In the genomic region with DNA sequence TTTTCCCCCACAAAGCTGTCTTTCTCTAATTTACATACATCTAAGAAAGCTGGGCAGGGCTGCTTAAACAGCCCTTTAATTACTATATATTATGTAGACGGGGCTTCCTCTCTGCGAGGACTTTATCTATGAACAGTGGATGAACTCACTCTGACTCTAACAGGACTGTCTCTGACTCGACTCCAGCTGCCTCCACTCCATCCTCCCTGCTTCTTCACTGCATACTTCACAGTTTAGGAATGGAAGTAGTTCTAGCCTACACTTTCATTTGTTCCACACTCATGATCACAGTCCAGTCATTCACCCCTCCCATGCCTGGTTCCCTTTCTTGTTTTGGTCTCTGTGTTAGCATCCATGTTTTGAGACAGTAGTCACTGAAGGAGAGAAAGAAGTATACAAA, we compare ENCODE assay signal across 31 mouse cellular contexts.
"Had no signal": no experiment of that assay in that cellular context is flagged by ENCODE, and none has a peak within 500 bp of the region (broad histone marks: within the 10 kb centered on the region; RNA-seq: fewer than 3 reads in every experiment).

No protein-coding gene starts in this region.

- H3K9ac ChIP-seq: limb, embryonic 12.5 days; limb, embryonic 13.5 days; limb, embryonic 15.5 days; liver, embryonic 12.5 days; liver, embryonic 13.5 days; liver, embryonic 14.5 days; liver, embryonic 15.5 days; liver, postnatal 0 days; lung, embryonic 14.5 days; lung, embryonic 15.5 days; midbrain, embryonic 12.5 days; midbrain, embryonic 13.5 days; midbrain, embryonic 15.5 days had no signal

- H3K36me3 ChIP-seq: limb, embryonic 10.5 days; limb, embryonic 12.5 days; limb, embryonic 13.5 days; limb, embryonic 15.5 days; liver, embryonic 12.5 days; liver, embryonic 13.5 days; liver, embryonic 15.5 days; lung, embryonic 15.5 days; midbrain, embryonic 10.5 days; midbrain, embryonic 12.5 days; midbrain, embryonic 13.5 days; midbrain, embryonic 15.5 days had no signal

- H3K9me3 ChIP-seq: limb, embryonic 10.5 days; limb, embryonic 12.5 days; limb, embryonic 13.5 days; limb, embryonic 15.5 days; liver, embryonic 12.5 days; liver, embryonic 13.5 days; liver, embryonic 15.5 days; lung, embryonic 15.5 days; midbrain, embryonic 10.5 days; midbrain, embryonic 12.5 days; midbrain, embryonic 13.5 days; midbrain, embryonic 15.5 days had no signal

- H3K4me3 ChIP-seq: limb, embryonic 10.5 days; limb, embryonic 12.5 days; limb, embryonic 13.5 days; limb, embryonic 15.5 days; liver, embryonic 12.5 days; liver, embryonic 13.5 days; liver, embryonic 15.5 days; lung, embryonic 15.5 days; megakaryocyte, embryonic 14.5 days; midbrain, embryonic 10.5 days; midbrain, embryonic 12.5 days; midbrain, embryonic 13.5 days; midbrain, embryonic 15.5 days; myocyte had no signal

- H3K27ac ChIP-seq: limb, embryonic 10.5 days; limb, embryonic 12.5 days; limb, embryonic 13.5 days; limb, embryonic 15.5 days; liver, embryonic 12.5 days; liver, embryonic 13.5 days; liver, embryonic 14.5 days; liver, embryonic 15.5 days; lung, embryonic 15.5 days; macrophage; midbrain, embryonic 10.5 days; midbrain, embryonic 12.5 days; midbrain, embryonic 13.5 days; midbrain, embryonic 15.5 days had no signal

- DNase-seq: left cerebral cortex, postnatal 4 days; liver; liver, embryonic 13.5 days; liver, postnatal 0 days; lung, adult 18-20 months; lung, adult 2 months; lung, embryonic 14.5 days; lung, postnatal 10 days; lung, postnatal 14 days; lung, postnatal 36 days; lung, postnatal 4 days; midbrain, embryonic 14.5 days had no signal

- H3K27me3 ChIP-seq: limb, embryonic 12.5 days; limb, embryonic 13.5 days; limb, embryonic 15.5 days; liver, embryonic 12.5 days; liver, embryonic 13.5 days; liver, embryonic 15.5 days; lung, embryonic 15.5 days; megakaryocyte, embryonic 14.5 days; midbrain, embryonic 12.5 days; midbrain, embryonic 13.5 days; midbrain, embryonic 15.5 days had no signal

- ATAC-seq: liver, embryonic 12.5 days; liver, postnatal 0 days; lung, postnatal 0 days; midbrain, embryonic 13.5 days; midbrain, embryonic 15.5 days; midbrain, embryonic 16.5 days had no signal

- H3K4me2 ChIP-seq: limb, embryonic 12.5 days; limb, embryonic 13.5 days; limb, embryonic 15.5 days; liver, embryonic 11.5 days; liver, embryonic 12.5 days; liver, embryonic 13.5 days; liver, embryonic 15.5 days; lung, embryonic 14.5 days; lung, embryonic 15.5 days; midbrain, embryonic 11.5 days; midbrain, embryonic 12.5 days; midbrain, embryonic 13.5 days; midbrain, embryonic 15.5 days had no signal

- H3K4me1 ChIP-seq: limb, embryonic 10.5 days; limb, embryonic 12.5 days; limb, embryonic 13.5 days; limb, embryonic 15.5 days; liver, embryonic 12.5 days; liver, embryonic 13.5 days; liver, embryonic 15.5 days; lung, embryonic 15.5 days; megakaryocyte, embryonic 14.5 days; midbrain, embryonic 10.5 days; midbrain, embryonic 12.5 days; midbrain, embryonic 13.5 days; midbrain, embryonic 15.5 days had no signal
